Mouse (Mus musculus): ENCODE data around the gene Olfr105-ps. TPM values are rescaled to one million over a fixed set of nuclear protein-coding genes. Genes with fewer than 3 reads are reported as not detected.

Gene Olfr105-ps
- polyA plus RNA-seq (2014; fragmentation: Illumina TruSeq; extraction: RNeasy Lipid Tissue Mini Kit (QIAGEN cat#74804); ENCODE audit: low read depth, low replicate concordance): not detected

GRCm38 (mm10) chr17:37378733-37379132, at the start of gene Olfr105-ps:
Olfr105-ps (plus strand) TSS chr17:37379033.

GRCm38 (mm10) chr17:37339598-37339997, 39.2 kb upstream of the Olfr105-ps start, which contains the start of gene Olfr103:
Olfr103 (minus strand) TSS chr17:37339698.

GRCm38 (mm10) chr17:37359282-37359681, 19.6 kb upstream of the Olfr105-ps start, which contains the start of gene Olfr104-ps:
Olfr104-ps (plus strand) TSS chr17:37359582.

GRCm38 (mm10) chr17:37390093-37390492, 11.3 kb downstream of the Olfr105-ps start, which contains the start of gene Olfr106-ps:
Olfr106-ps (plus strand) TSS chr17:37390393.

GRCm38 (mm10) chr17:37398926-37399325, 20.1 kb downstream of the Olfr105-ps start, which contains the start of gene Olfr107:
Olfr107 (plus strand) TSS chr17:37399226.

Other genes with a start within 250 kb of the Olfr105-ps start
- gene Olfr93, start 217.5 kb upstream of the Olfr105-ps start, polyA plus RNA-seq (2014; fragmentation: Illumina TruSeq; extraction: RNeasy Lipid Tissue Mini Kit (QIAGEN cat#74804); ENCODE audit: low read depth, low replicate concordance): not detected
- not detected for gene Ubd, start 185.1 kb upstream of the Olfr105-ps start, polyA plus RNA-seq (2014; fragmentation: Illumina TruSeq; extraction: RNeasy Lipid Tissue Mini Kit (QIAGEN cat#74804); ENCODE audit: low read depth, low replicate concordance)
- gene Olfr94, start 178.0 kb upstream of the Olfr105-ps start, polyA plus RNA-seq (2014; fragmentation: Illumina TruSeq; extraction: RNeasy Lipid Tissue Mini Kit (QIAGEN cat#74804); ENCODE audit: low read depth, low replicate concordance): not detected
- not detected for gene Olfr95, start 165.9 kb upstream of the Olfr105-ps start, polyA plus RNA-seq (2014; fragmentation: Illumina TruSeq; extraction: RNeasy Lipid Tissue Mini Kit (QIAGEN cat#74804); ENCODE audit: low read depth, low replicate concordance)
- not detected for gene Olfr96, start 158.9 kb upstream of the Olfr105-ps start, polyA plus RNA-seq (2014; fragmentation: Illumina TruSeq; extraction: RNeasy Lipid Tissue Mini Kit (QIAGEN cat#74804); ENCODE audit: low read depth, low replicate concordance)
- not detected for gene Olfr97, start 141.7 kb upstream of the Olfr105-ps start, polyA plus RNA-seq (2014; fragmentation: Illumina TruSeq; extraction: RNeasy Lipid Tissue Mini Kit (QIAGEN cat#74804); ENCODE audit: low read depth, low replicate concordance)
- gene Olfr98, start 115.3 kb upstream of the Olfr105-ps start, polyA plus RNA-seq (2014; fragmentation: Illumina TruSeq; extraction: RNeasy Lipid Tissue Mini Kit (QIAGEN cat#74804); ENCODE audit: low read depth, low replicate concordance): not detected
- gene H2-M3, start 108.8 kb upstream of the Olfr105-ps start, polyA plus RNA-seq (2014; fragmentation: Illumina TruSeq; extraction: RNeasy Lipid Tissue Mini Kit (QIAGEN cat#74804); ENCODE audit: low read depth, low replicate concordance): 0.58 TPM
- gene Olfr99, start 95.6 kb upstream of the Olfr105-ps start, polyA plus RNA-seq (2014; fragmentation: Illumina TruSeq; extraction: RNeasy Lipid Tissue Mini Kit (QIAGEN cat#74804); ENCODE audit: low read depth, low replicate concordance): not detected
- gene Olfr101, start 74.7 kb upstream of the Olfr105-ps start, polyA plus RNA-seq (2014; fragmentation: Illumina TruSeq; extraction: RNeasy Lipid Tissue Mini Kit (QIAGEN cat#74804); ENCODE audit: low read depth, low replicate concordance): not detected
- gene Olfr102, start 62.0 kb upstream of the Olfr105-ps start, polyA plus RNA-seq (2014; fragmentation: Illumina TruSeq; extraction: RNeasy Lipid Tissue Mini Kit (QIAGEN cat#74804); ENCODE audit: low read depth, low replicate concordance): not detected
- gene Olfr103, start 39.3 kb upstream of the Olfr105-ps start, polyA plus RNA-seq (2014; fragmentation: Illumina TruSeq; extraction: RNeasy Lipid Tissue Mini Kit (QIAGEN cat#74804); ENCODE audit: low read depth, low replicate concordance): not detected
- not detected for gene Olfr104-ps, start 19.5 kb upstream of the Olfr105-ps start, polyA plus RNA-seq (2014; fragmentation: Illumina TruSeq; extraction: RNeasy Lipid Tissue Mini Kit (QIAGEN cat#74804); ENCODE audit: low read depth, low replicate concordance)
- gene Olfr106-ps, start 11.4 kb downstream of the Olfr105-ps start, polyA plus RNA-seq (2014; fragmentation: Illumina TruSeq; extraction: RNeasy Lipid Tissue Mini Kit (QIAGEN cat#74804); ENCODE audit: low read depth, low replicate concordance): not detected
- gene Olfr107, start 20.2 kb downstream of the Olfr105-ps start, polyA plus RNA-seq (2014; fragmentation: Illumina TruSeq; extraction: RNeasy Lipid Tissue Mini Kit (QIAGEN cat#74804); ENCODE audit: low read depth, low replicate concordance): not detected
- not detected for gene Olfr108, start 66.4 kb downstream of the Olfr105-ps start, polyA plus RNA-seq (2014; fragmentation: Illumina TruSeq; extraction: RNeasy Lipid Tissue Mini Kit (QIAGEN cat#74804); ENCODE audit: low read depth, low replicate concordance)
- gene Olfr109, start 79.9 kb downstream of the Olfr105-ps start, polyA plus RNA-seq (2014; fragmentation: Illumina TruSeq; extraction: RNeasy Lipid Tissue Mini Kit (QIAGEN cat#74804); ENCODE audit: low read depth, low replicate concordance): not detected
- gene H2-M2, start 104.5 kb downstream of the Olfr105-ps start, polyA plus RNA-seq (2014; fragmentation: Illumina TruSeq; extraction: RNeasy Lipid Tissue Mini Kit (QIAGEN cat#74804); ENCODE audit: low read depth, low replicate concordance): 0.52 TPM
- gene Olfr110, start 113.4 kb downstream of the Olfr105-ps start, polyA plus RNA-seq (2014; fragmentation: Illumina TruSeq; extraction: RNeasy Lipid Tissue Mini Kit (QIAGEN cat#74804); ENCODE audit: low read depth, low replicate concordance): not detected
- gene Olfr111, start 129.0 kb downstream of the Olfr105-ps start, polyA plus RNA-seq (2014; fragmentation: Illumina TruSeq; extraction: RNeasy Lipid Tissue Mini Kit (QIAGEN cat#74804); ENCODE audit: low read depth, low replicate concordance): not detected
- not detected for gene Olfr112, start 190.4 kb downstream of the Olfr105-ps start, polyA plus RNA-seq (2014; fragmentation: Illumina TruSeq; extraction: RNeasy Lipid Tissue Mini Kit (QIAGEN cat#74804); ENCODE audit: low read depth, low replicate concordance)
- not detected for gene Olfr113, start 198.6 kb downstream of the Olfr105-ps start, polyA plus RNA-seq (2014; fragmentation: Illumina TruSeq; extraction: RNeasy Lipid Tissue Mini Kit (QIAGEN cat#74804); ENCODE audit: low read depth, low replicate concordance)
- gene Olfr114, start 213.7 kb downstream of the Olfr105-ps start, polyA plus RNA-seq (2014; fragmentation: Illumina TruSeq; extraction: RNeasy Lipid Tissue Mini Kit (QIAGEN cat#74804); ENCODE audit: low read depth, low replicate concordance): not detected
- gene Olfr115, start 248.1 kb downstream of the Olfr105-ps start, polyA plus RNA-seq (2014; fragmentation: Illumina TruSeq; extraction: RNeasy Lipid Tissue Mini Kit (QIAGEN cat#74804); ENCODE audit: low read depth, low replicate concordance): not detected
- not detected for gene Olfr116, start 248.2 kb downstream of the Olfr105-ps start, polyA plus RNA-seq (2014; fragmentation: Illumina TruSeq; extraction: RNeasy Lipid Tissue Mini Kit (QIAGEN cat#74804); ENCODE audit: low read depth, low replicate concordance)

Measured in adrenal gland, adult 10 weeks (tissue).